Comparison of ENCODE assay signal across 13 mouse cellular contexts in genomic region chr10:125809763-125810361, GRCm38 (mm10).
DNase-seq lines count a peak whose midpoint lies in the region; ATAC-seq lines count a peak whose summit lies in the region.
"Had no signal": no experiment of that assay in that cellular context is flagged by ENCODE, and none has a peak within 500 bp of the region (broad histone marks: within the 10 kb centered on the region; RNA-seq: fewer than 3 reads in every experiment).

No protein-coding gene starts in this region.

- peak; percentile 44 for DNase-seq in neural tube, embryonic 10.5 days (ENCODE audit: extremely low spot score, low spot score)
- DNase-seq in hindlimb bud, embryonic 11.5 days (ENCODE audit: extremely low spot score, low read depth, low spot score), result peak; percentile 89
- DNase-seq in heart, adult 11 months, result no peak
- no peak for DNase-seq in Muller cell, postnatal 12 days (ENCODE audit: inconsistent ontology term)
- DNase-seq: adrenal gland, postnatal 36 days; cerebellum, adult 11 months; heart, postnatal 36 days; kidney, postnatal 4 days; thymus, adult 18-20 months had no signal

- H3K9ac ChIP-seq in neural tube, embryonic 15.5 days (replicated peaks), result no peak overlapping the region
- H3K9ac ChIP-seq in embryonic facial prominence, embryonic 12.5 days, result no peak overlapping the region
- no peak overlapping the region for H3K9ac ChIP-seq in forebrain, embryonic 13.5 days
- H3K9ac ChIP-seq: lung, embryonic 15.5 days had no signal

- H3K4me2 ChIP-seq in neural tube, embryonic 15.5 days, result no peak overlapping the region
- H3K4me2 ChIP-seq in embryonic facial prominence, embryonic 12.5 days (replicated peaks), result no peak overlapping the region
- no peak overlapping the region for H3K4me2 ChIP-seq in forebrain, embryonic 13.5 days
- H3K4me2 ChIP-seq: lung, embryonic 15.5 days had no signal

- no peak overlapping the region for H3K4me3 ChIP-seq in neural tube, embryonic 15.5 days (replicated peaks)
- no peak overlapping the region for H3K4me3 ChIP-seq in embryonic facial prominence, embryonic 12.5 days
- no peak overlapping the region for H3K4me3 ChIP-seq in forebrain, embryonic 13.5 days
- H3K4me3 ChIP-seq: lung, embryonic 15.5 days had no signal

- no peak overlapping the region for H3K27ac ChIP-seq in neural tube, embryonic 15.5 days (replicated peaks)
- peak overlapping the region; percentile 77 for H3K27ac ChIP-seq in embryonic facial prominence, embryonic 12.5 days
- H3K27ac ChIP-seq in forebrain, embryonic 13.5 days, result no peak overlapping the region
- H3K27ac ChIP-seq: lung, embryonic 15.5 days had no signal

- no peaks in the 10 kb centered on the region for H3K36me3 ChIP-seq in neural tube, embryonic 15.5 days
- H3K36me3 ChIP-seq in embryonic facial prominence, embryonic 12.5 days, result no peaks in the 10 kb centered on the region
- no peaks in the 10 kb centered on the region for H3K36me3 ChIP-seq in forebrain, embryonic 13.5 days (ENCODE audit: poor library complexity, severe bottlenecking)
- H3K36me3 ChIP-seq: lung, embryonic 15.5 days had no signal

- peaks cover 5% of the 10 kb centered on the region; the same call in 1 of the 2 replicates for H3K4me1 ChIP-seq in neural tube, embryonic 15.5 days
- H3K4me1 ChIP-seq in embryonic facial prominence, embryonic 12.5 days, result peaks cover 22% of the 10 kb centered on the region
- H3K4me1 ChIP-seq in forebrain, embryonic 13.5 days, result no peaks in the 10 kb centered on the region

- H3K9me3 ChIP-seq in neural tube, embryonic 15.5 days (replicated peaks), result no peaks in the 10 kb centered on the region
- H3K9me3 ChIP-seq in embryonic facial prominence, embryonic 12.5 days, result no peaks in the 10 kb centered on the region
- no peaks in the 10 kb centered on the region for H3K9me3 ChIP-seq in forebrain, embryonic 13.5 days (replicated peaks)
- H3K9me3 ChIP-seq: lung, embryonic 15.5 days had no signal

- 56% methylated on average over 8 of the region's 8 CpGs for WGBS in neural tube, embryonic 15.5 days
- WGBS in embryonic facial prominence, embryonic 12.5 days, result 35% methylated on average over 8 of the region's 8 CpGs
- WGBS in forebrain, embryonic 13.5 days, result 87% methylated on average over 8 of the region's 8 CpGs

- no peaks in the 10 kb centered on the region for H3K27me3 ChIP-seq in neural tube, embryonic 15.5 days (replicated peaks)
- H3K27me3 ChIP-seq in embryonic facial prominence, embryonic 12.5 days, result no peaks in the 10 kb centered on the region
- no peaks in the 10 kb centered on the region for H3K27me3 ChIP-seq in forebrain, embryonic 13.5 days
- H3K27me3 ChIP-seq: lung, embryonic 15.5 days had no signal

- ATAC-seq in neural tube, embryonic 15.5 days (ENCODE audit: low FRiP score), result no peak
- ATAC-seq in embryonic facial prominence, embryonic 12.5 days (ENCODE audit: insufficient number of reproducible peaks, insufficient read depth, low FRiP score, low TSS enrichment), result peak; percentile 84; the same call in 1 of the 2 replicates
- no peak for ATAC-seq in forebrain, embryonic 13.5 days

Comparison
In these comparisons a context has a peak if more than half of its experiments do, and no peak if none do; other contexts are left out.
1. DNase-seq: peak in neural tube, embryonic 10.5 days (single experiment) and hindlimb bud, embryonic 11.5 days (single experiment); none in heart, adult 11 months (single experiment) and Muller cell, postnatal 12 days (single experiment).